Mouse (Mus musculus) kidney, embryonic 14.5 days (tissue): ENCODE data around the gene Tgfb2. TPM values are rescaled to one million over a fixed set of nuclear protein-coding genes. Genes with fewer than 3 reads are reported as not detected.

ENCODE experiments used
- ATAC-seq: fragments of 200-750 bp; cut with Nextera tagmentation; 2 replicates; pipeline ENCODE4 v1.8.0; 2017; ENCODE audit warnings: moderate number of reproducible peaks, mild to moderate bottlenecking, moderate TSS enrichment, moderate library complexity; ENCODE audit not compliant: low FRiP score, low TSS enrichment
- H3K27ac ChIP-seq: fragments of 300-500 bp; sonication (generic); 2 replicates; pipeline ENCODE4 v1.5.1; 2014; ENCODE audit warnings: low read depth, mild to moderate bottlenecking, low read length, moderate library complexity, mixed read lengths
- H3K27me3 ChIP-seq: fragments of 300-500 bp; sonication (generic); 2 replicates; pipeline ENCODE4 v1.6.1; 2014; ENCODE audit warnings: mild to moderate bottlenecking, low read length; ENCODE audit not compliant: control insufficient read depth, insufficient read depth
- H3K36me3 ChIP-seq: fragments of 300-500 bp; sonication (generic); 2 replicates; pipeline ENCODE4 v1.6.1; 2014; ENCODE audit warnings: low read length, mixed read lengths; ENCODE audit not compliant: control insufficient read depth, insufficient read depth
- H3K4me1 ChIP-seq: fragments of 300-500 bp; sonication (generic); 2 replicates; pipeline ENCODE4 v1.6.1; 2014; ENCODE audit warnings: low read length, mixed read lengths; ENCODE audit not compliant: control insufficient read depth, insufficient read depth
- H3K4me2 ChIP-seq: fragments of 300-500 bp; sonication (generic); replicated peaks from 2 replicates; pipeline ENCODE4 v1.6.1; 2014; ENCODE audit warnings: low read depth, mild to moderate bottlenecking, low read length
- H3K4me3 ChIP-seq: fragments of 300-500 bp; sonication (generic); 2 replicates; pipeline ENCODE4 v1.5.1; 2014; ENCODE audit warnings: mild to moderate bottlenecking, low read length
- H3K9ac ChIP-seq: fragments of 300-500 bp; sonication (generic); 2 replicates; pipeline ENCODE4 v1.6.1; 2014; ENCODE audit warnings: low read depth, mild to moderate bottlenecking, low read length, moderate library complexity
- H3K9me3 ChIP-seq: fragments of 300-500 bp; sonication (generic); 2 replicates; pipeline ENCODE4 v1.6.1; 2016; ENCODE audit warnings: low read length; ENCODE audit not compliant: control insufficient read depth
- WGBS: fragments of 180-500 bp; shearing (Covaris S2); extraction: QIAGEN DNeasy Blood & Tissue Kit; methylation state at CpG from one replicate; pipeline ENCODE4 v1.1.7; 2014; 5-methylcytosine and 5-hydroxymethylcytosine counted together
- polyA plus RNA-seq: library from polyadenylated mRNA; unstranded; fragments of >200 nt; fragmentation: Nextera tagmentation; extraction: Ambion mirVana; gene quantifications from 2 replicates; pipeline ENCODE4 v1.2.1, GENCODE M21; 2014

Tgfb2 gene
- polyA plus RNA-seq, 1 experiment from 2014 or later = 15.4 TPM

- Histone ChIP-seq H3K9me3 (no peaks in the 10 kb centered on the region), H3K27me3 (no peaks in the 10 kb centered on the region), H3K27ac (no peak overlapping the region), H3K9ac (no peak overlapping the region), H3K4me3 (no peak overlapping the region), H3K4me2 (no peak overlapping the region), H3K4me1 (no peaks in the 10 kb centered on the region), H3K36me3 (no peaks in the 10 kb centered on the region; the same call in 1 of the 2 replicates)
- WGBS = 91% methylated on average over 3 of the region's 3 CpGs
- no peak for ATAC-seq
Observed at GRCm38 (mm10) chr1:186621812-186622211, 84.0 kb downstream of the Tgfb2 start.

GRCm38 (mm10) chr1:186618285-186618684, 87.5 kb downstream of the Tgfb2 start:
- H3K27ac ChIP-seq = no peak overlapping the region
- no peak overlapping the region for H3K4me2 ChIP-seq
- WGBS = 84% methylated on average over 6 of the region's 6 CpGs
- ATAC-seq = no peak
- no peak overlapping the region; the same call in 1 of the 2 replicates for H3K9ac ChIP-seq
- no peak overlapping the region for H3K4me3 ChIP-seq
- H3K27me3 ChIP-seq = no peaks in the 10 kb centered on the region
- no peaks in the 10 kb centered on the region for H3K36me3 ChIP-seq
- H3K9me3 ChIP-seq = no peaks in the 10 kb centered on the region
- no peaks in the 10 kb centered on the region for H3K4me1 ChIP-seq

- Histone ChIP-seq H3K4me3 (no peak overlapping the region), H3K27ac (no peak overlapping the region), H3K4me2 (no peak overlapping the region), H3K9me3 (no peaks in the 10 kb centered on the region), H3K9ac (no peak overlapping the region), H3K27me3 (no peaks in the 10 kb centered on the region), H3K36me3 (no peaks in the 10 kb centered on the region), H3K4me1 (peaks cover 6% of the 10 kb centered on the region; the same call in 1 of the 2 replicates)
- ATAC-seq = no peak
- 97% methylated on average over 2 of the region's 2 CpGs for WGBS
Observed at GRCm38 (mm10) chr1:186611371-186611770, 94.4 kb downstream of the Tgfb2 start.

- Histone ChIP-seq H3K36me3 (no peaks in the 10 kb centered on the region), H3K4me2 (no peak overlapping the region), H3K9me3 (no peaks in the 10 kb centered on the region), H3K27ac (no peak overlapping the region), H3K9ac (no peak overlapping the region), H3K4me1 (peaks cover 6% of the 10 kb centered on the region; the same call in 1 of the 2 replicates), H3K27me3 (no peaks in the 10 kb centered on the region), H3K4me3 (no peak overlapping the region)
- 85% methylated on average over 5 of the region's 5 CpGs for WGBS
- ATAC-seq = no peak
Observed at GRCm38 (mm10) chr1:186610481-186610880, 95.3 kb downstream of the Tgfb2 start.

- no peak overlapping the region for H3K9ac ChIP-seq
- no peak overlapping the region for H3K27ac ChIP-seq
- peaks cover 6% of the 10 kb centered on the region; the same call in 1 of the 2 replicates for H3K4me1 ChIP-seq
- H3K27me3 ChIP-seq = no peaks in the 10 kb centered on the region
- H3K9me3 ChIP-seq = no peaks in the 10 kb centered on the region
- no peak overlapping the region for H3K4me3 ChIP-seq
- ATAC-seq = peak; percentile 92
- H3K4me2 ChIP-seq = peak overlapping the region; percentile 29
- 16% methylated on average over 8 of the region's 10 CpGs for WGBS
- no peaks in the 10 kb centered on the region for H3K36me3 ChIP-seq
Observed at GRCm38 (mm10) chr1:186609793-186610233, 96.0 kb downstream of the Tgfb2 start.

GRCm38 (mm10) chr1:186608116-186608515, 97.7 kb downstream of the Tgfb2 start:
- Histone ChIP-seq H3K4me1 (peaks cover 6% of the 10 kb centered on the region; the same call in 1 of the 2 replicates), H3K4me3 (no peak overlapping the region), H3K36me3 (no peaks in the 10 kb centered on the region), H3K4me2 (no peak overlapping the region), H3K27me3 (no peaks in the 10 kb centered on the region), H3K9me3 (no peaks in the 10 kb centered on the region), H3K9ac (no peak overlapping the region), H3K27ac (no peak overlapping the region)
- WGBS = 92% methylated on average over 3 of the region's 3 CpGs
- ATAC-seq = no peak

GRCm38 (mm10) chr1:186605635-186606034, 100.2 kb downstream of the Tgfb2 start:
- H3K27me3 ChIP-seq = no peaks in the 10 kb centered on the region
- no peak for ATAC-seq
- H3K9me3 ChIP-seq = no peaks in the 10 kb centered on the region
- H3K4me1 ChIP-seq = peaks cover 6% of the 10 kb centered on the region; the same call in 1 of the 2 replicates
- H3K27ac ChIP-seq = no peak overlapping the region
- no peak overlapping the region for H3K9ac ChIP-seq
- H3K36me3 ChIP-seq = no peaks in the 10 kb centered on the region
- no peak overlapping the region for H3K4me3 ChIP-seq
- 67% methylated on average over 2 of the region's 2 CpGs for WGBS
- no peak overlapping the region for H3K4me2 ChIP-seq

GRCm38 (mm10) chr1:186604124-186604523, 101.7 kb downstream of the Tgfb2 start:
- no peak for ATAC-seq
- 88% methylated on average over 5 of the region's 5 CpGs for WGBS
- no peaks in the 10 kb centered on the region for H3K9me3 ChIP-seq
- no peak overlapping the region for H3K27ac ChIP-seq
- H3K27me3 ChIP-seq = no peaks in the 10 kb centered on the region
- H3K9ac ChIP-seq = no peak overlapping the region
- H3K36me3 ChIP-seq = no peaks in the 10 kb centered on the region
- H3K4me2 ChIP-seq = no peak overlapping the region
- H3K4me3 ChIP-seq = no peak overlapping the region
- H3K4me1 ChIP-seq = no peaks in the 10 kb centered on the region; the same call in 1 of the 2 replicates

- Histone ChIP-seq H3K4me1 (no peaks in the 10 kb centered on the region), H3K4me3 (no peak overlapping the region), H3K9ac (no peak overlapping the region), H3K36me3 (no peaks in the 10 kb centered on the region), H3K27ac (no peak overlapping the region), H3K9me3 (no peaks in the 10 kb centered on the region), H3K27me3 (no peaks in the 10 kb centered on the region), H3K4me2 (no peak overlapping the region)
- 87% methylated on average over 2 of the region's 2 CpGs for WGBS
- no peak for ATAC-seq
Observed at GRCm38 (mm10) chr1:186588226-186588625, 117.6 kb downstream of the Tgfb2 start.
